Mouse (Mus musculus) layer of hippocampus, postnatal 10 days (tissue): ENCODE data around the gene Cfap299. TPM values are rescaled to one million over a fixed set of nuclear protein-coding genes. Genes with fewer than 3 reads are reported as not detected.
"Not testable (repeated sequence)": the region's sequence is repeated elsewhere in the genome, so short reads cannot be mapped to it uniquely, and the experiment has no call there.

Experiments
- DNase-seq, 2 experiments: peaks; one replicate each; pipeline ENCODE4 v3.0.0; 2021; ENCODE audit warnings: low spot score in 2 of 2
- total RNA-seq, 2 experiments: library from RNA; stranded (reverse); gene quantifications; 2 replicates each; pipeline ENCODE4 v1.2.3; 2021

The Cfap299 gene
- total RNA-seq, 2 experiments from 2014 or later: 2.2 TPM; not detected in 1

DNA sequence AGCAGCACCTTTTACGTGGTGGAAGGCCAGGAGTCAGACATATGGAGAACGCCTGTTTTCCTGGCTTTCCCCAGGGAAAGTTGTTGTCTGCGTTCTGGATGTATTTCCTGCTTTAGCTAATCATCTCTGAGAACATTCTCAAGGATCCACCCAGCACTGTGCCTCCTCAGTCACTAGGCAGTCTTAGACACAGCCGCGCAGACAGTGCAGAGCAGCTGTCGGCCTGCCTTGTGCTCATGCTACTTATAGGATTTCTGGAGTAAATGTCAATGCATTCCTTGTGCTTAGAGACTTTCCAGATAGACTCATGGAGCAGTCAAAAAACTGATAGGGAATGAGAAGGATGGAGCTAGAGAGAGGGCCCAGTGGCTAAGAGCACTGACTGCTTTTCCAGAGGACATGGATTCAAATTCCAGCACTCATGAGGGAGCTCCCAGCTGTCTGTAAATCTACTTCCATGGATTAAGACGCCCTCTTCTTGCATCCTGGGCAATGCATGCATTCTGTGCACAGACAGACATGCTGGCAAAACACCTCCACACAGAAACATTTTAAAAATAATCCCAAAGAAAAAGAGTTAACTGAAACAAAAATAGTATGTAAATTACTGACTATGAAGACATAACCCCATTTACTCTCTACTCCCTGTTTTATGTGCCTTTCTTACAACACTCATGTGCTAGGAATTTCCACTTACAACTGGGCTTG lies 193.3 kb downstream of the Cfap299 start:
- DNase-seq: no peak

DNA sequence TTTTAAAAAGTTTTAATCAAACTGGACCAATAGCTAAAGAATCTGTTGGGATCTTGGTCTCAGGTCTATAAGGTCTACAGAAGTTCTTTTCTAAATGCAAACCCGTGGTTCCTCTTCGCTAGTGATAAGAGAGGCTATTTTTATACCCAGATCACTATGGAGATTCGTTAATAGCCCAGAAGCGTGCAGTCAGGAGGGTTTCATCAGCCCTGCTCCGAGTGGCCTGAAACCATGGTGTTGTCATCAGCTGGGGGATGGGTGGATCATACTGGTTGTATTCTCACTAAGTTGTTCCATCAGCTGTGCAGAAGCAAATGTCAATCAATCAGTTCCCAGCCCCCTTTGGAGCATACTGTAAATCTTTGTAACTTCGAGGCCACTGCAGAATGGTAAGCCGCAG lies 193.9 kb downstream of the Cfap299 start:
- no peak for DNase-seq

GRCm38 (mm10) chr5:98523783-98524182 lies 194.7 kb downstream of the Cfap299 start:
- no peak for DNase-seq

- DNase-seq: no peak
Observed at GRCm38 (mm10) chr5:98541333-98541732, 212.2 kb downstream of the Cfap299 start.

DNA sequence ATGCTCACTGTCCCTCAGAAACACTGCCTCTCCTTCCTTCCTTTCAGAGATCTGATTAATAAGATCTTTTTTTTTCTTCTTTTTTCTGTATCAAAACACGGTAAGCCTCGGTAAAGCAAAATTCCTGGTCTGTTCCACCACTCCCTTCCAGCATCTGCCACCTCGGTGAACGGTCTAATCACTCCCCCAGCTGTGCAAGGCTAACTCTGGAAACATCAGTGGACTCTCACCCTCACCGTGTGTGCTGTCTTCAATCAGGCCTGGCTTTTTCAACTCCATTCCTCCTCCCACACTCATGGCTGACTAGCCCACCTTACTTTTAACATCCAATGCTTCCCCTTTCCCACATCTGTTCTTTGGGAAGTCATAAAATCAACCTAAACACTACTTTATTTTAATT lies 221.2 kb downstream of the Cfap299 start:
- DNase-seq: no peak

- no peak for DNase-seq
Observed at GRCm38 (mm10) chr5:98550873-98551272, 221.8 kb downstream of the Cfap299 start.

GRCm38 (mm10) chr5:98552395-98552794 lies 223.3 kb downstream of the Cfap299 start, which contains the start of gene Gm11111:
Gm11111 (plus strand) TSS chr5:98552695.
- no peak for DNase-seq

DNA sequence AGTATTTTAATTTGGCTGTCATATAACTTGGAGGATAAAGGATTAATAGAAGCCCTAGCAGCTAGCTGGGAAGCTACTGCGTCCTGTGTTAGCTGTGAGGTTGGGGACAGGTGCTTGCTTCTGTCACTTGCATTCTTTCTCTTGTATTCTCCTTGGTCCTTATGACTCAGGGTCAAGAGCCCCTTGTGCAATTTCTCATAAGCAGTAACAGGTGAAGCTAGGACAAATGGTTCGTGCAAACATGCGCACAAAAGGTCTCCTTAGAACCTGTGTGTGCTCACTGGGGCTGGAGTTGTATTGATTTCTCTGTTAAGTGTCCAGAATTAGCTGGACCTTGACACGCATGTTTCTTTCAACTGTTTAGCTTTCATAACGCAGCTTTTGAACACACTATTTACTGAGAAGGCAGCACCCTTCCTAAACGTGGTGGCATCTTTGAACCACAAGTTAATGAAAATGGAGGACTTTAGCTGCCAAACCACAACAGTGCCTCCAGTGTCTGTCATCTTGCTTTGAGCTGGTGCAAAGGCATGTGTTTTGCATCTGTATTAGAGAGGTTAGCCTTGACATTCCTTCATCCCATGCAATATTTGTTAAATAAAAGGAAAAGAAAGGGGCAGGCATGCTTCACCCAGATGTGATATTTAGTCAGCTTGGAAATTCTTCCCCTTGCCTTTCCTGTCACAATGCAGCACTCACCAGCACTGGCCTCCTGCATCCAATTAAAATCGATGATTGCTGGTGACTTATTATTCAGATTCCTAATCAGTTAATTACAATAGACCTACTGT lies 223.9 kb downstream of the Cfap299 start:
- DNase-seq: no peak

- DNase-seq: no peak
Observed at GRCm38 (mm10) chr5:98561301-98561700, 232.2 kb downstream of the Cfap299 start.

DNA sequence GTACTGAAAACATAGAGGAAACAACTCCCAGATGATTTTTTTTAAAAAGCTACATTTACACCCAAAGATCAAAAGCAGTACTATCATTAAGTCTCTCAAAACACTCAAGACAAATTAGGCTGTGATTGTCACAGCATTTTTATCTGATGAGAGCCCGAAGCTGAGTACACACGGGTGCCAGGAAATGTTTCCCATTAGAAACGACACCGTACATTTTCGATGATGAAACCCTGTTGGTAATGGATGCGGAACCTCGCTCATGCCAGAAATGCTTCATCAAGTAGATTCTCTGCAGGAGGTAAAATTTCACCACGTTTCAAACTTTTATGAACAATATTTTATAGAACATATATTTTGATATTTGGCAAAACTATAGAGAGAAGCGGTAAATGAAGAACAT lies 233.7 kb downstream of the Cfap299 start:
- DNase-seq: no peak

DNA sequence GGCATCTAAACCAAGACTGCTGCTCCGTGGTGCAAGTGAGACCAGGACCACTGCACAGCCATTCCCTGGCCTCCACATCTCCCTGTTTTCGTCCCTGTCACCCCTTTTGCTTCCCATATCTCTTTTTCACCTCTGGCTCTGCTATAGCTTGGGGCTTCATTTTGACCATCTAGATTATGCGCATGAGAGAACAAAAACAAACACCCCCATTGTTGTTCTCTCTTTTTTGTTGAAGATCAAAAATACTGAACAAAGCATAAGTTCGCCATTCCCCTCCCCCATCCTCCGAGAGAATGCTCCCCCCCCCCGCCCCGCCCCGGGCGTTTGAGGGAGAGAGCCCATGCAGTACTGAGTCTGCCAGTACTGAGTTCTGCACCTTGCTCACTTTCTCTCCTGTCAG lies 234.7 kb downstream of the Cfap299 start:
- no peak for DNase-seq

DNA sequence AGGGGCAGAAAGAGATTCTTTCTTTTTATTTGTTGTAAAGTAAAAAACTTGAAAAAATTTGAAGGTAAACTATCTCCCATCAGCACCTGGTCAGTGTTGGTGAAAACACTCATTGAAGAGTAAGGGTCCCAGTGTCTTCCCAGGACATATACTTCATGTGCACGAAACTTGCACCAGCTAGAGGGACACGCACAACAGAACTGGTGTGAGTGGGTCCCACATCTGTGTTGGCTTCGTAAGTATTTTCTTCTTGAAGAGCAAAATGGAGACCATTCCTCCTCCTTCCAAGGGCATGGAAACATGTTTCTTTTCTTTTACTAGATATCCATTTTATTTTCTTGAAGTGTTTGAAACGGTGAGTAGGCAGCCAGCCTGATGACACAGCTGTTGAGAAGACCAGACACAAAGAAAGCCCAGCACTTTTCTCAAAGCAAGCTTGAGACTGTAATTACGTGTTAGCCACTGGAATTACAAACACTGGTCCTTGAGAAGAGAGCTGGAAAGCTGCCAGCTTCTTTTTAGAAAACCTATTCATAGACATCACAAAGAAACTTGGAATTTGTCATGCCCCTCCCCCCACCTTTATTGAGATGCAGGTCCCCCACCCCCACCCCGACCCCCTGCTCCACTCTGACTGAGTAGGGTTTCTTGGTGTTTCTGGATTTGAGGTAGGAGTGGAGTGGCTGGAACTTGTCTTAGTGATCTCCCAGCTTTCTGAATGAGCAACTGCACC lies 237.5 kb downstream of the Cfap299 start:
- DNase-seq: no peak

GRCm38 (mm10) chr5:98568481-98568880 lies 239.4 kb downstream of the Cfap299 start:
- DNase-seq: no peak

GRCm38 (mm10) chr5:98569029-98569513 lies 240.0 kb downstream of the Cfap299 start:
- DNase-seq: no peak

- peak in 1 of 2 experiments; percentile 22 for DNase-seq
Observed at GRCm38 (mm10) chr5:98572392-98572791, 243.3 kb downstream of the Cfap299 start.

- DNase-seq: no peak
Observed at GRCm38 (mm10) chr5:98574711-98575470, 245.8 kb downstream of the Cfap299 start.

GRCm38 (mm10) chr5:98575471-98575834 lies 246.3 kb downstream of the Cfap299 start:
- no peak for DNase-seq

GRCm38 (mm10) chr5:98576538-98576937 lies 247.4 kb downstream of the Cfap299 start:
- not testable (repeated sequence) for DNase-seq

GRCm38 (mm10) chr5:98578398-98578797 lies 249.3 kb downstream of the Cfap299 start:
- no peak for DNase-seq

- DNase-seq: no peak
Observed at GRCm38 (mm10) chr5:98580811-98581210, 251.7 kb downstream of the Cfap299 start.

GRCm38 (mm10) chr5:98582051-98582450 lies 252.9 kb downstream of the Cfap299 start:
- DNase-seq: no peak
